Mouse (Mus musculus) lung, adult 2 months (tissue): ENCODE results near the gene Zfp422. TPM values are rescaled to one million over a fixed set of nuclear protein-coding genes. Genes with fewer than 3 reads are reported as not detected.
A peak's percentile ranks its signal among the peaks of the same experiment; 100 is the strongest.

Source experiments
- DNase-seq: peaks from one replicate; pipeline ENCODE4 v3.0.0; 2022
- H3K4me1 ChIP-seq: fragments of 200-500 bp; 2 replicates; pipeline ENCODE4 v1.6.1; 2011; ENCODE audit warnings: low read length; ENCODE audit not compliant: control insufficient read depth, insufficient read depth
- H3K4me3 ChIP-seq: fragments of 200-500 bp; replicated peaks from 2 replicates; pipeline ENCODE3; 2011; ENCODE audit warnings: low read depth, mild to moderate bottlenecking, control low read depth, low read length; ENCODE audit errors: extremely low read depth
- CTCF ChIP-seq: fragments of 200-500 bp; IDR thresholded peaks from 2 replicates; pipeline ENCODE4 v1.5.1; 2011; ENCODE audit warnings: mild to moderate bottlenecking, low read length, control low read depth; ENCODE audit not compliant: insufficient read depth
- POLR2A ChIP-seq: fragments of 200-500 bp; IDR thresholded peaks from 2 replicates; pipeline ENCODE4 v1.6.1; 2011; ENCODE audit warnings: low read depth, mild to moderate bottlenecking, control low read depth, low read length, borderline replicate concordance; ENCODE audit errors: extremely low read depth
- WGBS: fragments of 180-500 bp; shearing (Covaris S2); methylation state at CpG from one replicate; pipeline ENCODE4 v1.1.7; 2018; 5-methylcytosine and 5-hydroxymethylcytosine counted together
- polyA plus RNA-seq: library from polyadenylated mRNA; depleted of rRNA; stranded (reverse); fragments of >200 nt; gene quantifications from 2 replicates; pipeline ENCODE4 v1.2.3, GENCODE M21; 2012

Zfp422 gene
- polyA plus RNA-seq, 1 experiment = 16.2 TPM

GRCm38 (mm10) chr6:116651437-116652118, 22.8 kb upstream of the Zfp422 start:
- peak; percentile 66 for DNase-seq
- TF ChIP-seq POLR2A (peak; percentile 49; the same call in 1 of the 2 replicates), CTCF (peak; percentile 75)
- WGBS = 20% methylated on average over 20 of the region's 20 CpGs
- peak overlapping the region; percentile 80 for H3K4me3 ChIP-seq
- H3K4me1 ChIP-seq = peaks cover 10% of the 10 kb centered on the region

DNA sequence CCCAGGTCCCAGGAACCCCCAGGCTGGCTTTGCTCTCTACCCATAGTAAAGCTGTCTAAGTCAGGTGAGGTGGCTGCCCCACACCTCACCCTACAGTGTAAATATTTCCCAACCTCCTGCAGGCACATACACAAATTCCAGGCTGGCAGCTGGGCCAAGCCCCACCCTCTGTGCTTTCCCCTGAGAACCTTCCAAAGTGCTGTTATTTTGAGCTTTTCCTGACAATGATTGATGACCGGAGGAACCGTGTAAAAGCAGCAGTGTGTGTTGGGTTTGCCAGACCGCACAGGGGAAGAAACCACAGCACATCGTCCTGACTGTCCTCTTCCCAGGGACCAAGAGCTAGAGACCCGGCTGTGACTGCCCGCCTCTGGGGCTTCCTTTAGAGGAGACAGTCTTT, 21.6 kb upstream of the Zfp422 start, which contains the start of gene Depp1:
TSS of gene Depp1 (plus strand) at position 204 of the 400 bp plus-strand sequence.
- WGBS = 5% methylated on average over 6 of the region's 6 CpGs
- DNase-seq = peak; percentile 75
- peak; percentile 98 for TF ChIP-seq POLR2A
- no peak for TF ChIP-seq CTCF

DNA sequence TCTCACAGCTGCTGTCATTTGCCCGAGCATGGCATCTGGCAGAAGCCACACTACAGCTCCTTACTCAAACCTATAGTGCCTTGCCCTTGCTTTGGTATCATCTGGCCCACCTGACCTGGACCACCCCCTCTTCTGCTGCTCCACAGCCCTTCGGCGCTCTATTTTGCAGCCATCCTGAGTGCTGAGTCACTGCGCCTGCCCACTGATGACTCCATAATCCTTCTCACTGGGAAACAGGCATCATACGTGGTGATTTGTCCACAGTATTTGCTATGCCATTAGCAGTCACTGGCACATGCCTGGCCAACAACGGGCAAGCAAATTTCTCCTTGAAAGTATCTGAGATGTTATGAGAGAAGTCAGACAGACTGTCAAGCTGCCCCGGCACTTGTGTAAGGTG, 21.0 kb upstream of the Zfp422 start:
- WGBS = 54% methylated on average over 7 of the region's 7 CpGs
- no peak for DNase-seq
- TF ChIP-seq CTCF = no peak
- TF ChIP-seq POLR2A = no peak

More for the DNA sequence above, 21.6 kb upstream of the Zfp422 start, which contains the start of gene Depp1:
- Histone ChIP-seq H3K4me3 (peak within 1 kb of the TSS; percentile 80), H3K4me1 (peaks cover 10% of the 10 kb centered on the region)

DNA sequence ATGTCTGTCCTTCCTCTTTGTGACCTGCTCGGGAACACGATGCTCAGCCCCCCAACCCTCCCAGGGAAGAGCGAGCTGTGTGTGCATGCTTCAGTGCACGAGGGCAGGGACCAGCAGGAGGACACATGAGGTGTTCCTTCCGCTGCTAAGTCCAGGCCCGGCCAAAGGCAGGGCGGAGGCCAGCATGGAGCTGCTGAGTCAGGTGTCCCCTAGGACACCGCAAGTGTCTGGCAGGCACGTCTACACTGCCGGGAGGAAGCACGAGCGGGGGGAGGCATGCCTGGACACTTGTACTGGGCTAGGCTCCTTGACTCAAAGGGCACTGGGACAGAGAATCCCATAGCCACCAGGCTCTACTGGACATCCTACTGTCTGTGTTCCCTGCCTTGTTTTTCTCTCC, 19.0 kb upstream of the Zfp422 start:
- WGBS = 49% methylated on average over 12 of the region's 12 CpGs
- no peak for DNase-seq
- Histone ChIP-seq H3K4me1 (peaks cover 25% of the 10 kb centered on the region), H3K4me3 (no peak overlapping the region)
- TF ChIP-seq CTCF (no peak), POLR2A (no peak)

More for the DNA sequence above, 21.0 kb upstream of the Zfp422 start:
- Histone ChIP-seq H3K4me3 (no peak overlapping the region), H3K4me1 (peaks cover 10% of the 10 kb centered on the region)

GRCm38 (mm10) chr6:116644335-116644734, 15.5 kb upstream of the Zfp422 start:
- Histone ChIP-seq H3K4me3 (no peak overlapping the region), H3K4me1 (peaks cover 25% of the 10 kb centered on the region)
- WGBS = 24% methylated on average over 3 of the region's 3 CpGs
- DNase-seq = no peak
- no peak for TF ChIP-seq CTCF

GRCm38 (mm10) chr6:116643881-116644280, 15.1 kb upstream of the Zfp422 start:
- no peak for DNase-seq
- TF ChIP-seq POLR2A = no peak
- 36% methylated on average over 4 of the region's 4 CpGs for WGBS
- Histone ChIP-seq H3K4me3 (no peak overlapping the region), H3K4me1 (peaks cover 25% of the 10 kb centered on the region)

GRCm38 (mm10) chr6:116642942-116643341, 14.1 kb upstream of the Zfp422 start:
- no peak for DNase-seq
- no peak overlapping the region for H3K4me3 ChIP-seq
- 83% methylated on average over 11 of the region's 11 CpGs for WGBS
- H3K4me1 ChIP-seq = peaks cover 32% of the 10 kb centered on the region
- TF ChIP-seq CTCF (no peak), POLR2A (no peak)

- no peak for DNase-seq
- peaks cover 47% of the 10 kb centered on the region for H3K4me1 ChIP-seq
- no peak overlapping the region for H3K4me3 ChIP-seq
- WGBS = 45% methylated on average over 2 of the region's 2 CpGs
- TF ChIP-seq CTCF (no peak), POLR2A (no peak)
These were observed 10.9 kb upstream of the Zfp422 start for GRCm38 (mm10) chr6:116639663-116640062.

- no peak for DNase-seq
- Histone ChIP-seq H3K4me3 (no peak overlapping the region), H3K4me1 (peaks cover 39% of the 10 kb centered on the region)
- no peak for TF ChIP-seq POLR2A
- no peak for TF ChIP-seq CTCF
- 70% methylated on average over 2 of the region's 2 CpGs for WGBS
These were observed 10.1 kb upstream of the Zfp422 start for GRCm38 (mm10) chr6:116638871-116639270.

- no peak for DNase-seq
- no peak for TF ChIP-seq POLR2A
- Histone ChIP-seq H3K4me3 (no peak overlapping the region), H3K4me1 (peaks cover 34% of the 10 kb centered on the region)
- WGBS = 55% methylated on average over 5 of the region's 5 CpGs
These were observed 8.7 kb upstream of the Zfp422 start for GRCm38 (mm10) chr6:116637496-116637895.
